In the genomic region with DNA sequence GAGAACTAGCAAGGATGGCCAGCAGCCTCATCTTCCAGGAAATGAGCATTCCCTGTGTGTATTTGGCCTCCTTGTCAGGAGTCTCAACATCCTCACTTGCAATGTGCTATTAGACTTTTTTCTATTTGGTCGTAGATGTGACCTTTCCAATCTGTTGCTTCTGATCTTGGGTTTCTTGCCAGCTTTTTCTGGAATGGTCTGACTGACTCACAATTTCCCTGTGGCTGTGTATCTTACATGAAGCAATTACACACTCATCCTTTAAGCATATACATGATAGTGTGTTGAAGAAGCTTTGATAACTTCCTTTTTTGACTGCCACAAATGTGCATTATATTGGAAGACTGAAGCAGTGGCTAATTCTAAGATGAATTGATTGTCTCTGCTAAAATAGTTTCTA, we compare ENCODE assay signal across 23 mouse cellular contexts.
DNase-seq lines count a peak whose midpoint lies in the region; TF ChIP-seq lines count a peak whose summit lies in the region.
"Had no signal": no experiment of that assay in that cellular context is flagged by ENCODE, and none has a peak within 500 bp of the region (broad histone marks: within the 10 kb centered on the region; RNA-seq: fewer than 3 reads in every experiment).

No protein-coding gene starts in this region.

- no peak for TF ChIP-seq CTCF in MEL (IDR thresholded peaks at IDR 0.05 in 2 of 3, conservative IDR thresholded peaks at IDR 0.05 in 1 of 3; ENCODE audit: control insufficient read depth in 1 of 3, insufficient read depth in 1 of 3, low read depth in 2 of 3, low read length in 3 of 3, poor library complexity in 1 of 3, severe bottlenecking in 1 of 3)
- no peak for TF ChIP-seq CTCF in embryonic fibroblast, embryonic 13.5 days (IDR thresholded peaks at IDR 0.05; ENCODE audit: borderline replicate concordance, insufficient read depth, low read length)

- H3K4me3 ChIP-seq in MEL (ENCODE audit: control insufficient read depth in 1 of 2, insufficient read depth in 1 of 2, low read depth in 2 of 2, low read length in 2 of 2) = no peak overlapping the region
- H3K4me3 ChIP-seq in embryonic fibroblast, embryonic 13.5 days (ENCODE audit: insufficient read depth, low read length) = no peak overlapping the region
- H3K4me3 ChIP-seq: embryonic facial prominence, embryonic 10.5 days; embryonic facial prominence, embryonic 13.5 days; forebrain, embryonic 10.5 days; forebrain, embryonic 13.5 days; heart, adult 2 months; hindbrain, embryonic 10.5 days; hindbrain, embryonic 13.5 days; intestine, embryonic 15.5 days had no signal

- TF ChIP-seq EP300 in MEL (IDR thresholded peaks at IDR 0.05; ENCODE audit: low read depth in 1 of 2, low read length in 2 of 2) = peak in 1 of 2 experiments; percentile 32; a peak in 1 of 4 replicates

- H3K27me3 ChIP-seq in MEL (ENCODE audit: control insufficient read depth in 1 of 2, insufficient read depth in 2 of 2, low read length in 2 of 2) = no peaks in the 10 kb centered on the region
- H3K27me3 ChIP-seq: embryonic facial prominence, embryonic 13.5 days; forebrain, embryonic 13.5 days; hindbrain, embryonic 13.5 days; intestine, embryonic 15.5 days had no signal

- H3K4me1 ChIP-seq in MEL (ENCODE audit: control insufficient read depth in 1 of 2, insufficient read depth in 2 of 2, low read length in 2 of 2) = peaks cover 0 to 27% of the 10 kb centered on the region in 2 experiments; a peak in 3 of 4 replicates
- peaks cover 21% of the 10 kb centered on the region for H3K4me1 ChIP-seq in embryonic fibroblast, embryonic 13.5 days (ENCODE audit: control insufficient read depth, insufficient read depth, low read length)
- H3K4me1 ChIP-seq: embryonic facial prominence, embryonic 10.5 days; forebrain, embryonic 10.5 days; forebrain, embryonic 13.5 days; hindbrain, embryonic 10.5 days; hindbrain, embryonic 13.5 days; intestine, embryonic 15.5 days had no signal

- DNase-seq in adrenal gland, adult 2 months = peak; percentile 64
- no peak for DNase-seq in adrenal gland, postnatal 25 days
- peak; percentile 46 for DNase-seq in MEL (ENCODE audit: low read depth, low spot score)
- no peak for DNase-seq in heart, adult 8-10 months (ENCODE audit: low spot score)
- DNase-seq in left cerebral cortex, adult 18-20 months (ENCODE audit: low spot score in 2 of 2) = no peak
- DNase-seq: adrenal gland, postnatal 10 days; cerebellum, adult 11-12 months; cerebellum, adult 8-10 months; cerebellum, postnatal 10 days; cerebellum, postnatal 36 days; embryo, embryonic 11 days; gastrocnemius, postnatal 10 days; gastrocnemius, postnatal 36 days; heart, adult 2 months; kidney, adult 11 months had no signal

- no peak overlapping the region for H3K9ac ChIP-seq in MEL (ENCODE audit: control insufficient read depth, low read depth, low read length, poor library complexity, severe bottlenecking)
- H3K9ac ChIP-seq: embryonic facial prominence, embryonic 13.5 days; forebrain, embryonic 13.5 days; hindbrain, embryonic 13.5 days; intestine, embryonic 15.5 days had no signal

- peaks cover 0 to 26% of the 10 kb centered on the region in 2 experiments; a peak in 2 of 4 replicates for H3K36me3 ChIP-seq in MEL (ENCODE audit: control insufficient read depth in 1 of 2, insufficient read depth in 2 of 2, low read length in 2 of 2)
- H3K36me3 ChIP-seq: intestine, embryonic 15.5 days had no signal

- TF ChIP-seq RAD21 in MEL (IDR thresholded peaks at IDR 0.05; ENCODE audit: low read depth, low read length) = no peak

- no peak overlapping the region for H3K27ac ChIP-seq in MEL (ENCODE audit: control insufficient read depth, low read depth, low read length)
- peak overlapping the region; percentile 97 for H3K27ac ChIP-seq in embryonic fibroblast, embryonic 13.5 days (ENCODE audit: insufficient read depth, low read length)
- H3K27ac ChIP-seq: embryonic facial prominence, embryonic 10.5 days; embryonic facial prominence, embryonic 13.5 days; forebrain, embryonic 10.5 days; forebrain, embryonic 13.5 days; heart, adult 2 months; hindbrain, embryonic 10.5 days; hindbrain, embryonic 13.5 days; intestine, embryonic 15.5 days had no signal

- no peaks in the 10 kb centered on the region for H3K79me2 ChIP-seq in MEL (ENCODE audit: control insufficient read depth, insufficient read depth, low read length, poor library complexity)

- TF ChIP-seq POLR2A in MEL (IDR thresholded peaks at IDR 0.05; ENCODE audit: control insufficient read depth in 1 of 2, insufficient read depth in 1 of 2, low read depth in 1 of 2, low read length in 2 of 2, poor library complexity in 1 of 2) = no peak
- no peak for TF ChIP-seq POLR2A in embryonic fibroblast, embryonic 13.5 days (IDR thresholded peaks at IDR 0.05; ENCODE audit: low read depth, low read length)

- H3K9me3 ChIP-seq in MEL (replicated peaks; ENCODE audit: insufficient read depth, low read length) = no peaks in the 10 kb centered on the region
- H3K9me3 ChIP-seq: embryonic facial prominence, embryonic 10.5 days; embryonic facial prominence, embryonic 13.5 days; forebrain, embryonic 10.5 days; forebrain, embryonic 13.5 days; hindbrain, embryonic 10.5 days; hindbrain, embryonic 13.5 days; intestine, embryonic 15.5 days had no signal

TF ChIP-seq in MEL, 35 proteins besides CTCF, POLR2A, EP300 and RAD21:
- TF ChIP-seq MEF2A (IDR thresholded peaks at IDR 0.05; ENCODE audit: extremely low read depth, insufficient replicate concordance, low read depth, low read length, poor library complexity, severe bottlenecking) (no peak), POLR2AphosphoS5 (IDR thresholded peaks at IDR 0.05; ENCODE audit: borderline replicate concordance, low read depth, low read length) (no peak), NELFE (IDR thresholded peaks at IDR 0.05; ENCODE audit: low read depth, low read length) (no peak), BHLHE40 (IDR thresholded peaks at IDR 0.05; ENCODE audit: borderline replicate concordance, low read depth, low read length) (no peak), SIN3A (IDR thresholded peaks at IDR 0.05; ENCODE audit: low read length) (no peak), MAX (IDR thresholded peaks at IDR 0.05; ENCODE audit: low read length) (no peak), USF2 (IDR thresholded peaks at IDR 0.05; ENCODE audit: borderline replicate concordance in 1 of 2, insufficient read depth in 1 of 2, low read depth in 1 of 2, low read length in 2 of 2) (no peak), TAL1 (IDR thresholded peaks at IDR 0.05; ENCODE audit: low read length) (no peak), ZKSCAN1 (IDR thresholded peaks at IDR 0.05; ENCODE audit: low read depth, low read length) (no peak), POLR2AphosphoS2 (IDR thresholded peaks at IDR 0.05; ENCODE audit: low read length) (no peak), MAZ (IDR thresholded peaks at IDR 0.05; ENCODE audit: low read depth, low read length) (no peak), RCOR1 (IDR thresholded peaks at IDR 0.05; ENCODE audit: low read depth, low read length) (no peak), HCFC1 (IDR thresholded peaks at IDR 0.05; ENCODE audit: low read depth, low read length) (no peak), MYC (IDR thresholded peaks at IDR 0.05; ENCODE audit: low read depth, low read length) (no peak), CHD2 (IDR thresholded peaks at IDR 0.05; ENCODE audit: low read length) (no peak), NRF1 (IDR thresholded peaks at IDR 0.05; ENCODE audit: insufficient read depth, low read depth, low read length, poor library complexity, severe bottlenecking) (no peak)
TF ChIP-seq in MEL: peak in this region for 0.

Comparison
In these comparisons a context has a peak if more than half of its experiments do, and no peak if none do; other contexts are left out.
1. DNase-seq: peak in adrenal gland, adult 2 months (single experiment) and MEL (single experiment); none in adrenal gland, postnatal 25 days (single experiment), heart, adult 8-10 months (single experiment) and left cerebral cortex, adult 18-20 months (0 of 2).